Comparison of ENCODE assay signal across 8 mouse cellular contexts in genomic region chr2:32728463-32728862, GRCm38 (mm10). TPM values are rescaled to one million over a fixed set of nuclear protein-coding genes. Genes with fewer than 3 reads are reported as not detected.
DNase-seq lines count a peak whose midpoint lies in the region; ATAC-seq and TF ChIP-seq lines count a peak whose summit lies in the region.

No protein-coding gene starts in this region.

- WGBS in embryonic facial prominence, embryonic 11.5 days = 46% methylated on average over 7 of the region's 7 CpGs
- 53% methylated on average over 7 of the region's 7 CpGs for WGBS in hindbrain, embryonic 14.5 days
- WGBS in liver, embryonic 12.5 days (ENCODE audit: insufficient replicate concordance) = 50% methylated on average over 7 of the region's 7 CpGs
- WGBS in thymus, adult 2 months = 34% methylated on average over 7 of the region's 7 CpGs

- no peaks in the 10 kb centered on the region for H3K36me3 ChIP-seq in G1E (replicated peaks)
- no peaks in the 10 kb centered on the region for H3K36me3 ChIP-seq in embryonic facial prominence, embryonic 11.5 days (replicated peaks; ENCODE audit: control insufficient read depth, insufficient read depth, low read depth, low read length)
- H3K36me3 ChIP-seq in hindbrain, embryonic 14.5 days (replicated peaks; ENCODE audit: control insufficient read depth, insufficient read depth) = no peaks in the 10 kb centered on the region
- peaks cover 10% of the 10 kb centered on the region; the same call in 1 of the 2 replicates for H3K36me3 ChIP-seq in liver, embryonic 12.5 days
- peaks cover 6% of the 10 kb centered on the region for H3K36me3 ChIP-seq in thymus, adult 2 months (ENCODE audit: control insufficient read depth, insufficient read depth, low read length)

- no peak for TF ChIP-seq CTCF in G1E (IDR thresholded peaks at IDR 0.05; ENCODE audit: low read depth, low read length)
- no peak for TF ChIP-seq CTCF in thymus, adult 2 months (IDR thresholded peaks at IDR 0.05; ENCODE audit: borderline replicate concordance, control insufficient read depth, extremely low read depth, insufficient read depth, low read length, poor library complexity)

- ATAC-seq in G1E (ENCODE audit: extremely low read depth, insufficient number of reproducible peaks, low FRiP score, poor library complexity, severe bottlenecking) = no peak
- ATAC-seq in embryonic facial prominence, embryonic 11.5 days (replicated peaks; ENCODE audit: insufficient number of reproducible peaks, low FRiP score, low TSS enrichment, low read depth) = no peak
- no peak for ATAC-seq in hindbrain, embryonic 14.5 days (ENCODE audit: low FRiP score)
- no peak for ATAC-seq in liver, embryonic 12.5 days

- H3K27me3 ChIP-seq in G1E (ENCODE audit: insufficient read depth, low read length) = peaks cover 63% of the 10 kb centered on the region
- H3K27me3 ChIP-seq in embryonic facial prominence, embryonic 11.5 days (ENCODE audit: control insufficient read depth, insufficient read depth, low read length) = no peaks in the 10 kb centered on the region
- no peaks in the 10 kb centered on the region for H3K27me3 ChIP-seq in hindbrain, embryonic 14.5 days (ENCODE audit: control insufficient read depth, insufficient read depth, low read length)
- H3K27me3 ChIP-seq in liver, embryonic 12.5 days (replicated peaks) = no peaks in the 10 kb centered on the region
- H3K27me3 ChIP-seq in thymus, adult 2 months (ENCODE audit: control insufficient read depth, insufficient read depth, low read length) = no peaks in the 10 kb centered on the region

- peak overlapping the region; percentile 34 for H3K4me2 ChIP-seq in embryonic facial prominence, embryonic 11.5 days (ENCODE audit: low read depth, low read length)
- H3K4me2 ChIP-seq in hindbrain, embryonic 14.5 days (replicated peaks) = peak overlapping the region; percentile 48; the same call in 1 of the 2 replicates
- H3K4me2 ChIP-seq in liver, embryonic 12.5 days = peak overlapping the region; percentile 57

- DNase-seq in G1E (ENCODE audit: low spot score) = no peak
- DNase-seq in embryonic facial prominence, embryonic 11.5 days (ENCODE audit: low spot score) = no peak
- no peak for DNase-seq in hindbrain, embryonic 14.5 days (ENCODE audit: low spot score)
- peak; percentile 39 for DNase-seq in skeletal muscle tissue, adult 2 months (ENCODE audit: low read depth, low spot score)
- DNase-seq in thymus, adult 2 months = no peak
- DNase-seq in embryo, embryonic 10 days (ENCODE audit: low spot score) = no peak
- DNase-seq in left cerebral cortex, postnatal 36 days (ENCODE audit: low spot score in 2 of 2) = no peak

- peak overlapping the region; percentile 9; the same call in 1 of the 2 replicates for H3K4me3 ChIP-seq in G1E (ENCODE audit: low read depth, low read length)
- H3K4me3 ChIP-seq in embryonic facial prominence, embryonic 11.5 days (ENCODE audit: low read depth, low read length) = peak overlapping the region; percentile 23
- H3K4me3 ChIP-seq in hindbrain, embryonic 14.5 days (replicated peaks; ENCODE audit: low read length) = peak overlapping the region; percentile 24
- no peak overlapping the region for H3K4me3 ChIP-seq in liver, embryonic 12.5 days
- no peak overlapping the region for H3K4me3 ChIP-seq in thymus, adult 2 months (ENCODE audit: control insufficient read depth, insufficient read depth, low read length)

- TF ChIP-seq POLR2A in thymus, adult 2 months (IDR thresholded peaks at IDR 0.05; ENCODE audit: control insufficient read depth, extremely low read depth, insufficient read depth, low read length, poor library complexity) = no peak

- no peaks in the 10 kb centered on the region for H3K9me3 ChIP-seq in G1E (replicated peaks)
- H3K9me3 ChIP-seq in embryonic facial prominence, embryonic 11.5 days (replicated peaks; ENCODE audit: control insufficient read depth, low read length) = no peaks in the 10 kb centered on the region
- H3K9me3 ChIP-seq in hindbrain, embryonic 14.5 days (ENCODE audit: control insufficient read depth, low read length) = no peaks in the 10 kb centered on the region
- no peaks in the 10 kb centered on the region for H3K9me3 ChIP-seq in liver, embryonic 12.5 days (replicated peaks)

- H3K9ac ChIP-seq in embryonic facial prominence, embryonic 11.5 days (replicated peaks; ENCODE audit: low read length) = peak overlapping the region; percentile 30; the same call in 1 of the 2 replicates
- peak overlapping the region; percentile 11; the same call in 1 of the 2 replicates for H3K9ac ChIP-seq in hindbrain, embryonic 14.5 days
- H3K9ac ChIP-seq in liver, embryonic 12.5 days = no peak overlapping the region

- intact Hi-C loops in left cerebral cortex, postnatal 36 days (cut with DNase I) = no loop called here

- H3K4me1 ChIP-seq in G1E (ENCODE audit: insufficient read depth, low read depth, low read length) = peaks cover 11% of the 10 kb centered on the region
- H3K4me1 ChIP-seq in embryonic facial prominence, embryonic 11.5 days (ENCODE audit: control insufficient read depth, insufficient read depth, low read length) = peaks cover 13% of the 10 kb centered on the region
- H3K4me1 ChIP-seq in hindbrain, embryonic 14.5 days (replicated peaks; ENCODE audit: control insufficient read depth, insufficient read depth, low read length) = no peaks in the 10 kb centered on the region
- peaks cover 18% of the 10 kb centered on the region for H3K4me1 ChIP-seq in liver, embryonic 12.5 days
- peaks cover 34% of the 10 kb centered on the region for H3K4me1 ChIP-seq in thymus, adult 2 months (replicated peaks; ENCODE audit: control insufficient read depth, insufficient read depth, low read length)

- H3K27ac ChIP-seq in embryonic facial prominence, embryonic 11.5 days (replicated peaks; ENCODE audit: low read depth, low read length) = no peak overlapping the region; the same call in 1 of the 2 replicates
- no peak overlapping the region for H3K27ac ChIP-seq in hindbrain, embryonic 14.5 days
- H3K27ac ChIP-seq in liver, embryonic 12.5 days = no peak overlapping the region
- no peak overlapping the region for H3K27ac ChIP-seq in thymus, adult 2 months (ENCODE audit: control insufficient read depth, insufficient read depth, low read length)

RNA-seq across cellular contexts. Expression of gene Sh2d3c, which starts 7.6 kb away (rescaled TPM):
- total RNA-seq in G1E (2014; fragmentation: Nextera tagmentation) (not detected in 2 replicates), G1E (2017) (0.06 and 0.98 TPM in 2 replicates)
- polyA plus RNA-seq in G1E (2012) = 0.35 and 0.39 TPM in 2 replicates
- 21.1 and 22.2 TPM in 2 replicates for polyA plus RNA-seq in embryonic facial prominence, embryonic 11.5 days (2014; fragmentation: Nextera tagmentation; extraction: Ambion mirVana)
- polyA plus RNA-seq in hindbrain, embryonic 14.5 days (2014; fragmentation: Nextera tagmentation; extraction: Ambion mirVana) = 43.5 and 47.9 TPM in 2 replicates
- polyA plus RNA-seq in liver, embryonic 12.5 days (2016; fragmentation: Nextera tagmentation; extraction: Ambion mirVana) = 9.7 and 10.1 TPM in 2 replicates
- 104 and 106 TPM in 2 replicates for polyA plus RNA-seq in thymus, adult 2 months (2012; rRNA removed)
- 10 to 100 TPM; 33.3 to 45.8 TPM for total RNA-seq in left cerebral cortex, postnatal 36 days (2021)

RNA-seq across cellular contexts. Expression of gene 6330409D20Rik, which starts 12.4 kb away (rescaled TPM):
- not detected in 2 replicates for total RNA-seq in G1E (2014; fragmentation: Nextera tagmentation)
- total RNA-seq in G1E (2017) = 0.17 TPM in 1 of 2 replicates, not detected in the other
- not detected in 2 replicates for polyA plus RNA-seq in G1E (2012)
- 0.31 and 0.75 TPM in 2 replicates for polyA plus RNA-seq in embryonic facial prominence, embryonic 11.5 days (2014; fragmentation: Nextera tagmentation; extraction: Ambion mirVana)
- 3.8 and 4.5 TPM in 2 replicates for polyA plus RNA-seq in hindbrain, embryonic 14.5 days (2014; fragmentation: Nextera tagmentation; extraction: Ambion mirVana)
- not detected in 2 replicates for polyA plus RNA-seq in liver, embryonic 12.5 days (2016; fragmentation: Nextera tagmentation; extraction: Ambion mirVana)
- 0.20 and 0.27 TPM in 2 replicates for polyA plus RNA-seq in thymus, adult 2 months (2012; rRNA removed)
- total RNA-seq in left cerebral cortex, postnatal 36 days (2021) = 1 to 10 TPM; 2.5 to 3.2 TPM

RNA-seq across cellular contexts. Expression of gene Cdk9, which starts 15.6 kb away (rescaled TPM):
- 68.7 and 71.2 TPM in 2 replicates for total RNA-seq in G1E (2014; fragmentation: Nextera tagmentation)
- 31.7 and 32.5 TPM in 2 replicates for total RNA-seq in G1E (2017)
- polyA plus RNA-seq in G1E (2012) = 105 and 129 TPM in 2 replicates
- polyA plus RNA-seq in embryonic facial prominence, embryonic 11.5 days (2014; fragmentation: Nextera tagmentation; extraction: Ambion mirVana) = 79.2 and 89.8 TPM in 2 replicates
- polyA plus RNA-seq in hindbrain, embryonic 14.5 days (2014; fragmentation: Nextera tagmentation; extraction: Ambion mirVana) = 59.7 and 61.6 TPM in 2 replicates
- polyA plus RNA-seq in liver, embryonic 12.5 days (2016; fragmentation: Nextera tagmentation; extraction: Ambion mirVana) = 85.3 and 86.1 TPM in 2 replicates
- polyA plus RNA-seq in thymus, adult 2 months (2012; rRNA removed) = 220 and 239 TPM in 2 replicates
- 100 to 1,000 TPM; 105 to 117 TPM for total RNA-seq in left cerebral cortex, postnatal 36 days (2021)

RNA-seq across cellular contexts. Expression of gene Fpgs, which starts 24.5 kb away (rescaled TPM):
- 14.7 and 22.9 TPM in 2 replicates for total RNA-seq in G1E (2014; fragmentation: Nextera tagmentation)
- 12.8 and 13.6 TPM in 2 replicates for total RNA-seq in G1E (2017)
- polyA plus RNA-seq in G1E (2012) = 81.4 and 145 TPM in 2 replicates
- 15.6 and 16.3 TPM in 2 replicates for polyA plus RNA-seq in embryonic facial prominence, embryonic 11.5 days (2014; fragmentation: Nextera tagmentation; extraction: Ambion mirVana)
- polyA plus RNA-seq in hindbrain, embryonic 14.5 days (2014; fragmentation: Nextera tagmentation; extraction: Ambion mirVana) = 14.8 and 16.3 TPM in 2 replicates
- polyA plus RNA-seq in liver, embryonic 12.5 days (2016; fragmentation: Nextera tagmentation; extraction: Ambion mirVana) = 32.8 and 35.8 TPM in 2 replicates
- polyA plus RNA-seq in thymus, adult 2 months (2012; rRNA removed) = 61.8 and 65.7 TPM in 2 replicates
- total RNA-seq in left cerebral cortex, postnatal 36 days (2021) = 10 to 100 TPM in 1 of 2 experiments, 1 to 10 TPM in 1; 6.0 to 10.5 TPM

RNA-seq across cellular contexts. Expression of gene Tor2a, which starts 28.6 kb away (rescaled TPM):
- total RNA-seq in G1E (2014; fragmentation: Nextera tagmentation) (9.0 and 9.7 TPM in 2 replicates), G1E (2017) (14.0 and 17.7 TPM in 2 replicates)
- polyA plus RNA-seq in G1E (2012) = 28.2 and 30.1 TPM in 2 replicates
- 47.8 and 54.3 TPM in 2 replicates for polyA plus RNA-seq in embryonic facial prominence, embryonic 11.5 days (2014; fragmentation: Nextera tagmentation; extraction: Ambion mirVana)
- polyA plus RNA-seq in hindbrain, embryonic 14.5 days (2014; fragmentation: Nextera tagmentation; extraction: Ambion mirVana) = 49.8 and 53.1 TPM in 2 replicates
- 35.9 and 36.6 TPM in 2 replicates for polyA plus RNA-seq in liver, embryonic 12.5 days (2016; fragmentation: Nextera tagmentation; extraction: Ambion mirVana)
- 169 and 171 TPM in 2 replicates for polyA plus RNA-seq in thymus, adult 2 months (2012; rRNA removed)
- total RNA-seq in left cerebral cortex, postnatal 36 days (2021) = 10 to 100 TPM; 27.8 to 29.9 TPM

Comparison
In these comparisons a context has a peak if more than half of its experiments do, and no peak if none do; other contexts are left out.
1. H3K4me3 ChIP-seq: peak in G1E (single experiment), embryonic facial prominence, embryonic 11.5 days (single experiment) and hindbrain, embryonic 14.5 days (single experiment); none in liver, embryonic 12.5 days (single experiment) and thymus, adult 2 months (single experiment).
2. Peak in every context shown above with its lines, with median percentiles within 50 percentile points of each other: H3K4me2 ChIP-seq.